Mouse (Mus musculus) lung, postnatal 14 days (tissue): Measurements from ENCODE around the gene Noc2l.

Source experiments
- DNase-seq: peaks from one replicate; pipeline ENCODE4 v3.0.0; 2021

Noc2l gene

GRCm38 (mm10) chr4:156235808-156236533, at the start of gene Noc2l:
Noc2l (plus strand) TSS chr4:156236010.
- DNase-seq = peak; percentile 92

- DNase-seq = no peak
Observed at GRCm38 (mm10) chr4:156188162-156188810, 47.5 kb upstream of the Noc2l start.

GRCm38 (mm10) chr4:156188811-156189323, 46.9 kb upstream of the Noc2l start:
- DNase-seq = peak; percentile 45

- peak; percentile 62 for DNase-seq
Observed at GRCm38 (mm10) chr4:156192421-156193199, 43.2 kb upstream of the Noc2l start.

- peak; percentile 49 for DNase-seq
Observed at GRCm38 (mm10) chr4:156193200-156193590, 42.6 kb upstream of the Noc2l start.

- no peak for DNase-seq
Observed at GRCm38 (mm10) chr4:156193906-156194305, 41.9 kb upstream of the Noc2l start.

- DNase-seq = no peak
Observed at GRCm38 (mm10) chr4:156194346-156194745, 41.5 kb upstream of the Noc2l start.

- DNase-seq = peak; percentile 73
Observed at GRCm38 (mm10) chr4:156195927-156196870, 39.6 kb upstream of the Noc2l start.

GRCm38 (mm10) chr4:156197131-156197828, 38.5 kb upstream of the Noc2l start, which contains the start of gene Agrn:
Agrn (minus strand) TSS chr4:156197488.
- DNase-seq = peak; percentile 80

- DNase-seq = peak; percentile 91
Observed at GRCm38 (mm10) chr4:156197829-156198205, 38.0 kb upstream of the Noc2l start.

GRCm38 (mm10) chr4:156200623-156201475, 35.0 kb upstream of the Noc2l start, which contains the start of gene Isg15:
Isg15 (minus strand) TSS chr4:156200818.
- DNase-seq = no peak

- DNase-seq = no peak
Observed at GRCm38 (mm10) chr4:156202462-156202893, 33.3 kb upstream of the Noc2l start.

GRCm38 (mm10) chr4:156203001-156203412, 32.8 kb upstream of the Noc2l start, which contains the start of gene AW011738:
AW011738 (plus strand) TSS chr4:156203304.
- peak; percentile 74 for DNase-seq

GRCm38 (mm10) chr4:156203413-156204131, 32.2 kb upstream of the Noc2l start:
- DNase-seq = peak; percentile 40

- no peak for DNase-seq
Observed at GRCm38 (mm10) chr4:156208872-156209271, 26.9 kb upstream of the Noc2l start.

- DNase-seq = no peak
Observed at GRCm38 (mm10) chr4:156209963-156210635, 25.7 kb upstream of the Noc2l start.

- no peak for DNase-seq
Observed at GRCm38 (mm10) chr4:156213134-156213533, 22.7 kb upstream of the Noc2l start.

GRCm38 (mm10) chr4:156215649-156216048, 20.2 kb upstream of the Noc2l start, which contains the start of gene Perm1:
Perm1 (plus strand) TSS chr4:156215868.
- peak; percentile 41 for DNase-seq

GRCm38 (mm10) chr4:156216196-156216595, 19.6 kb upstream of the Noc2l start:
- DNase-seq = no peak
